Mouse (Mus musculus): ENCODE results near the gene Cxcl16. TPM values are rescaled to one million over a fixed set of nuclear protein-coding genes. Genes with fewer than 3 reads are reported as not detected.
"Not testable (repeated sequence)": the region's sequence is repeated elsewhere in the genome, so short reads cannot be mapped to it uniquely, and the experiment has no call there.

The Cxcl16 gene
- polyA plus RNA-seq, 1 experiment from 2014 or later = 17.6 TPM

DNA sequence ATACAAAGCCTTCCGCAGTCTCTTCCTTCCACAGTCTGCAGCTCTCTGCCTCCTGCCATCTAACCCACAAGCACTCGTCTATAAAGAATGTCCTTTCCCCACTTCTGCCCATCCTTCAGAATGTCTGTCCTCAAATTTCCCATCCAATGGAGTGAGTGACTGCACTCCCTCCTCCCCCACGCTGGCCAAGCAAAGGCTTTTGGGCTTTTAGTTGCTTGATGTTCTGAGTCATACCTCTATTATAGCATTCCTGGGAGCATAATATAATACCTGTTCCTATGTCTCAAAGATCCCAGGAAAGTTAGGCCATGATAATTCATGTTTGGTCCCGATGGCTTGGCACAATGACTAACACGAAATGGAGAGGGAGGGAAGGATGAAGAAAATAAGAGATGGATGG, 28.2 kb downstream of the Cxcl16 start:
- ATAC-seq (replicated peaks; ENCODE audit: low FRiP score, low read depth) (no peak), DNase-seq (ENCODE audit: low spot score) (no peak)
- 31% methylated on average over 5 of the region's 5 CpGs for WGBS
- no peak overlapping the region for H3K27ac ChIP-seq
- peaks cover 9% of the 10 kb centered on the region; the same call in 1 of the 2 replicates for H3K4me1 ChIP-seq (replicated peaks; ENCODE audit: insufficient read depth, low read length)
- no peak overlapping the region; the same call in 1 of the 2 replicates for H3K4me3 ChIP-seq (replicated peaks; ENCODE audit: low read depth, low read length)
- no peak overlapping the region for H3K9ac ChIP-seq (ENCODE audit: low read depth, low read length)
- 0 out of 2 replicates have a peak, but pooled peaks cover 4% of the 10 kb centered on the region for H3K36me3 ChIP-seq (ENCODE audit: insufficient read depth, low read length)
- H3K9me3 ChIP-seq (replicated peaks; ENCODE audit: low read length) = no peaks in the 10 kb centered on the region
- TF ChIP-seq CTCF (IDR thresholded peaks at IDR 0.05; ENCODE audit: low read depth) = no peak
- H3K4me2 ChIP-seq (ENCODE audit: low read length) = 0 out of 2 replicates have a peak overlapping the region, but pooled peaks have one; percentile 95
- H3K27me3 ChIP-seq (ENCODE audit: insufficient read depth, low read length) = no peaks in the 10 kb centered on the region

DNA sequence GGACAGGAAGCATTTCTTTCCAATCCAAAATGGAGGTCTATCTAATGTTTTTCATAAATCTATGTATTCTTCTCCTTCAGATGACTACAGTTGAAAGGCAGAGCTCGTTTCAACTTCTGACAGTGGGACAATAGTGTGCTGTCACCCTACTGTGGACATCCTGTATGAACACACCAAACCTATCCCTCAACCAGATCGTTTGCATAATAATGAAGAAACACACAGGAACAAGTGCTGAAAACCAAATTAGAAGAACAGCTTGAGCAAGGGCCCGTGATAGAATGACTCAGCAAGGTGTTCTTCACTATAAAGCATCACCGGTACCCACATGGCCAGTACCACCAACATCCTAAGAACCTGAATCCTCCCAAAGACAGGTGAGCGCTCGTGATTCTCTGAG, 33.2 kb downstream of the Cxcl16 start:
- not testable (repeated sequence) for ATAC-seq (replicated peaks; ENCODE audit: low FRiP score, low read depth); H3K27ac ChIP-seq; H3K4me1 ChIP-seq (replicated peaks; ENCODE audit: insufficient read depth, low read length); H3K9me3 ChIP-seq (replicated peaks; ENCODE audit: low read length); H3K36me3 ChIP-seq (ENCODE audit: insufficient read depth, low read length); DNase-seq (ENCODE audit: low spot score); H3K4me2 ChIP-seq (ENCODE audit: low read length); H3K4me3 ChIP-seq (replicated peaks; ENCODE audit: low read depth, low read length); H3K27me3 ChIP-seq (ENCODE audit: insufficient read depth, low read length); H3K9ac ChIP-seq (ENCODE audit: low read depth, low read length)
- WGBS = 74% methylated on average over 6 of the region's 6 CpGs

DNA sequence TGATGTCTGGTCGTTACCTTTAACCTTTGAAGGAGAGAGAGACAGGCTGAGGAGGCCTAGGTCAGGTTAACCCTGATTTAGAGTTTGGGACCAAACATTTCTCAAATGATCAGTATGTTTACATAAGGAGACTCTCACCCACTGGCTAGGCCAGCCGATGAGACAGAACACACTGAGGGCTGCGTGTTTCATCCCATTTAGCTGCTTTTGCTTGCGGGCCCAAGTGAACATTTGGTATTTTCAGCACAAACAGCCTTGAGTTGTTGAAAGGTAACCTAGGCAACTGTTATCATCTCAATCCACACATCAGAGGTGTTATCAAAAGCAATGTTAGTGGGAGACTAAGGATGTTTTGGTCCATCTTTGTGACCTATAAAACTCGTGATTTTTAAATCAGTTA, 40.3 kb downstream of the Cxcl16 start:
- H3K9ac ChIP-seq (ENCODE audit: low read depth, low read length) = no peak overlapping the region
- WGBS = 48% methylated on average over 5 of the region's 5 CpGs
- H3K36me3 ChIP-seq (ENCODE audit: insufficient read depth, low read length) = no peaks in the 10 kb centered on the region
- DNase-seq (ENCODE audit: low spot score) (no peak), ATAC-seq (replicated peaks; ENCODE audit: low FRiP score, low read depth) (no peak)
- no peak overlapping the region for H3K4me2 ChIP-seq (ENCODE audit: low read length)
- no peaks in the 10 kb centered on the region for H3K4me1 ChIP-seq (replicated peaks; ENCODE audit: insufficient read depth, low read length)
- H3K27me3 ChIP-seq (ENCODE audit: insufficient read depth, low read length) = no peaks in the 10 kb centered on the region
- no peaks in the 10 kb centered on the region for H3K9me3 ChIP-seq (replicated peaks; ENCODE audit: low read length)
- no peak overlapping the region for H3K4me3 ChIP-seq (replicated peaks; ENCODE audit: low read depth, low read length)
- TF ChIP-seq CTCF (IDR thresholded peaks at IDR 0.05; ENCODE audit: low read depth) = no peak
- H3K27ac ChIP-seq = no peak overlapping the region

DNA sequence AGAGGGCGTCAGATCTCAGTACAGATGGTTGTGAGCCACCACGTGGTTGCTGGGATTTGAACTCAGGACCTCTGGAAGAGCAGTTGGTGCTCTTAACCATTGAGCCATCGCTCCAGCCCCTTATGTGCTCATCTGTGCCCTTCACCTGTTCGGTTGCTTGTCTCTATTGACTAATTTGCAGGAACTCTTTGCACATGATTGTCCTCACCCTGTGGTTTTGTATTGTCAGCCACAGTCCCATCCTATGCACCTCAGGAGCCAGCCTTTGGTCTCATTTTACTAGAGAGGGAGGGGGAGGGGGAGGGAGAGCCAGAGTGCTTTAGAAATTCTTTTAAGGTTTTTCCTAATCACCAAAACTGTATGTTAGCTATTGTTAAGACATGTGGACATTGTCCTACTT, 41.6 kb downstream of the Cxcl16 start:
- TF ChIP-seq CTCF (IDR thresholded peaks at IDR 0.05; ENCODE audit: low read depth) = no peak
- Histone ChIP-seq H3K4me2 (ENCODE audit: low read length) (no peak overlapping the region), H3K4me3 (replicated peaks; ENCODE audit: low read depth, low read length) (no peak overlapping the region), H3K9ac (ENCODE audit: low read depth, low read length) (no peak overlapping the region), H3K9me3 (replicated peaks; ENCODE audit: low read length) (no peaks in the 10 kb centered on the region), H3K27ac (no peak overlapping the region), H3K36me3 (ENCODE audit: insufficient read depth, low read length) (no peaks in the 10 kb centered on the region), H3K27me3 (ENCODE audit: insufficient read depth, low read length) (no peaks in the 10 kb centered on the region), H3K4me1 (replicated peaks; ENCODE audit: insufficient read depth, low read length) (no peaks in the 10 kb centered on the region)
- DNase-seq (ENCODE audit: low spot score) = no peak
- ATAC-seq (replicated peaks; ENCODE audit: low FRiP score, low read depth) = no peak
- WGBS = 63% methylated on average over 4 of the region's 4 CpGs

DNA sequence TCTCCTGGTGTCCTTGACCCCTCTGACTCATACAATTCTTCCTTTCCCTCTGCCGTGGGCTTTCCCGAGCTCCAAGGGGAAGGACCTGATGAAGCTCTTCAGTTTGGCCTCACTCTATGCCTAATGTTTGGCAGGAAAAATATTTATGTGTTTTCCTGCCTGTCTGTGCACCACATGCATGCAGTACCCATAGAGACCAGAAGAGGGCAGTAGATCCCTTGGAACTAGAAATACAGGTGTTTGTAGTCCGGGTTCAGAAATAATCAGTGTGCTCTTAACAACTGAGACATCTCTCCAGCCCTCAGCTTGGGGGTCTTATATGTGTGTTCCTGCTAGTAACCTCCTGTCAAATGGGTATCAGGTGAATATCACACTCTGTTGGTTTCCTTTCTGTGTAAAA, 45.8 kb downstream of the Cxcl16 start:
- Histone ChIP-seq H3K27ac (no peak overlapping the region), H3K4me2 (ENCODE audit: low read length) (no peak overlapping the region), H3K27me3 (ENCODE audit: insufficient read depth, low read length) (no peaks in the 10 kb centered on the region), H3K9ac (ENCODE audit: low read depth, low read length) (no peak overlapping the region), H3K4me1 (replicated peaks; ENCODE audit: insufficient read depth, low read length) (peaks cover 1% of the 10 kb centered on the region), H3K4me3 (replicated peaks; ENCODE audit: low read depth, low read length) (no peak overlapping the region), H3K9me3 (replicated peaks; ENCODE audit: low read length) (no peaks in the 10 kb centered on the region), H3K36me3 (ENCODE audit: insufficient read depth, low read length) (no peaks in the 10 kb centered on the region)
- peak; percentile 86 for DNase-seq (ENCODE audit: low spot score)
- WGBS = 3% methylated on average over 3 of the region's 3 CpGs
- TF ChIP-seq CTCF (IDR thresholded peaks at IDR 0.05; ENCODE audit: low read depth) = peak; percentile 98
- no peak for ATAC-seq (replicated peaks; ENCODE audit: low FRiP score, low read depth)

DNA sequence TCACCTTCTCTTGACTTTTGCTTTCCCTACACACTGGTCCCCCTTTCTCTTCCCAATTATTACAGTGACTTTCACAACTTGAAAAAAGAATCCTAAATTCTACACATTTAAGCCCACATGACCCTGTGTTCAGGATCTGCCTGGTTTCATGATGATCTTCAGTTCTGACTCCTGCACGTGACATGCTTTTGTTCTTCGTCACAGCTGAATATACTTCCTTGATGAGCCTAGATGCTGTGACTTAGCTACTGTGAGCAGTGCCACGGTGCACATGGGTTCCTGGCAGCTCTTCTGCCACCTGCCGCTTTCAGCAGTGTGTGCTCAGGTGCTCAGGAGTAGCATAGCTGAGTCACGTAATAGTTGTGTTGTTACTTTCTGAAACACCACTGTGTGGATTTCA, 47.2 kb downstream of the Cxcl16 start:
- Histone ChIP-seq H3K4me1 (replicated peaks; ENCODE audit: insufficient read depth, low read length) (peaks cover 7% of the 10 kb centered on the region), H3K36me3 (ENCODE audit: insufficient read depth, low read length) (no peaks in the 10 kb centered on the region), H3K9me3 (replicated peaks; ENCODE audit: low read length) (no peaks in the 10 kb centered on the region), H3K4me2 (ENCODE audit: low read length) (no peak overlapping the region), H3K4me3 (replicated peaks; ENCODE audit: low read depth, low read length) (no peak overlapping the region), H3K27me3 (ENCODE audit: insufficient read depth, low read length) (no peaks in the 10 kb centered on the region), H3K27ac (no peak overlapping the region), H3K9ac (ENCODE audit: low read depth, low read length) (no peak overlapping the region)
- 70% methylated on average over 5 of the region's 5 CpGs for WGBS
- no peak for ATAC-seq (replicated peaks; ENCODE audit: low FRiP score, low read depth)
- DNase-seq (ENCODE audit: low spot score) = no peak
- no peak for TF ChIP-seq CTCF (IDR thresholded peaks at IDR 0.05; ENCODE audit: low read depth)

DNA sequence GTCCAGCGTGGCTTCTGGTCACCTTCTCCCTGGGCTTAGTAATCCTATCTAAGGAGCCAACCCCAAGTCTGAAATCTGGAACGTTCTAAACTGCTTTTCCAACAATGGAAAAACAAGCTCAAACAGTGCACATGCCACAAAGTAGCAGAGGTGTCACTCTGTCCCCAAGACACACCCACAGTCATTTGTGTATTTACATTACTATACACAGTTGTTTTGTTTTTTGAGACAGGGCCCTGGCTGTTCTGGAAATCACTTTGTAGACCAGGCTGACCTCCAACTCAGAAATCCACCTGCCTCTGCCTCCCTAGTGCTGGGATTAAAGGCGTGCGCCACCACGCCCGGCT, 49.5 kb downstream of the Cxcl16 start:
- peaks cover 7% of the 10 kb centered on the region for H3K4me1 ChIP-seq (replicated peaks; ENCODE audit: insufficient read depth, low read length)
- peak overlapping the region; percentile 94 for H3K9ac ChIP-seq (ENCODE audit: low read depth, low read length)
- H3K27ac ChIP-seq = peak overlapping the region; percentile 82; the same call in 1 of the 2 replicates
- H3K27me3 ChIP-seq (ENCODE audit: insufficient read depth, low read length) = no peaks in the 10 kb centered on the region
- 63% methylated on average over 6 of the region's 6 CpGs for WGBS
- DNase-seq (ENCODE audit: low spot score) = no peak
- peaks cover 4% of the 10 kb centered on the region; the same call in 1 of the 2 replicates for H3K36me3 ChIP-seq (ENCODE audit: insufficient read depth, low read length)
- H3K4me3 ChIP-seq (replicated peaks; ENCODE audit: low read depth, low read length) = peak overlapping the region; percentile 78
- H3K4me2 ChIP-seq (ENCODE audit: low read length) = peak overlapping the region; percentile 85
- ATAC-seq (replicated peaks; ENCODE audit: low FRiP score, low read depth) = no peak
- no peaks in the 10 kb centered on the region for H3K9me3 ChIP-seq (replicated peaks; ENCODE audit: low read length)
- no peak for TF ChIP-seq CTCF (IDR thresholded peaks at IDR 0.05; ENCODE audit: low read depth)

All from kidney, postnatal 0 days (tissue).